Mouse (Mus musculus) stomach, postnatal 0 days (tissue): ENCODE results near the gene Als2cr12.

Source experiments
- CTCF ChIP-seq: IDR thresholded peaks from 2 replicates; pipeline ENCODE4 v1.5.1; 2016; ENCODE audit warnings: antibody characterized with exemption, low read depth, mild to moderate bottlenecking, moderate library complexity
- EP300 ChIP-seq: optimal IDR thresholded peaks from 2 replicates; pipeline ENCODE3; 2016; ENCODE audit warnings: antibody characterized with exemption

GRCm38 (mm10) chr1:58736968-58737367 lies 41.2 kb upstream of the Als2cr12 start:
- no peak for TF ChIP-seq CTCF
- TF ChIP-seq EP300: no peak
